Mouse (Mus musculus): ENCODE measurements around the gene Thra. TPM values are rescaled to one million over a fixed set of nuclear protein-coding genes. Genes with fewer than 3 reads are reported as not detected.

Gene Thra
- polyA plus RNA-seq, 1 experiment from 2014 or later = 46.8 TPM

- H3K4me2 ChIP-seq = no peak overlapping the region
- peak; percentile 53 for DNase-seq
- H3K9ac ChIP-seq = no peak overlapping the region
- 85% methylated on average over 1 of the region's 1 CpGs for WGBS
- peak; percentile 66 for TF ChIP-seq CTCF (IDR thresholded peaks at IDR 0.05; ENCODE audit: low read depth)
- peak overlapping the region; percentile 96 for H3K27ac ChIP-seq (ENCODE audit: low read depth)
- no peaks in the 10 kb centered on the region for H3K27me3 ChIP-seq (ENCODE audit: insufficient read depth, low read length)
- H3K4me3 ChIP-seq (ENCODE audit: low read depth, low read length) = no peak overlapping the region
- H3K9me3 ChIP-seq (ENCODE audit: low read depth, low read length) = no peaks in the 10 kb centered on the region
- peaks cover 38% of the 10 kb centered on the region for H3K4me1 ChIP-seq (ENCODE audit: insufficient read depth)
- H3K36me3 ChIP-seq (ENCODE audit: insufficient read depth) = no peaks in the 10 kb centered on the region
- ATAC-seq (ENCODE audit: insufficient read depth) = no peak
Observed at GRCm38 (mm10) chr11:98787691-98788090, 47.3 kb downstream of the Thra start.

GRCm38 (mm10) chr11:98788139-98788538 is 47.7 kb downstream of the Thra start:
- no peaks in the 10 kb centered on the region for H3K27me3 ChIP-seq (ENCODE audit: insufficient read depth, low read length)
- H3K9me3 ChIP-seq (ENCODE audit: low read depth, low read length) = no peaks in the 10 kb centered on the region
- no peak overlapping the region for H3K4me2 ChIP-seq
- H3K4me3 ChIP-seq (ENCODE audit: low read depth, low read length) = no peak overlapping the region
- 87% methylated on average over 5 of the region's 5 CpGs for WGBS
- DNase-seq = no peak
- H3K4me1 ChIP-seq (ENCODE audit: insufficient read depth) = peaks cover 33% of the 10 kb centered on the region
- no peaks in the 10 kb centered on the region for H3K36me3 ChIP-seq (ENCODE audit: insufficient read depth)
- H3K9ac ChIP-seq = no peak overlapping the region
- TF ChIP-seq CTCF (IDR thresholded peaks at IDR 0.05; ENCODE audit: low read depth) = no peak
- H3K27ac ChIP-seq (ENCODE audit: low read depth) = peak overlapping the region; percentile 78
- ATAC-seq (ENCODE audit: insufficient read depth) = no peak

- ATAC-seq (ENCODE audit: insufficient read depth) (peak; percentile 67), DNase-seq (peak; percentile 97)
- peak overlapping the region; percentile 52 for H3K4me3 ChIP-seq (ENCODE audit: low read depth, low read length)
- no peaks in the 10 kb centered on the region for H3K9me3 ChIP-seq (ENCODE audit: low read depth, low read length)
- WGBS = 8% methylated on average over 18 of the region's 18 CpGs
- peaks cover 31% of the 10 kb centered on the region for H3K4me1 ChIP-seq (ENCODE audit: insufficient read depth)
- peak; percentile 82 for TF ChIP-seq CTCF (IDR thresholded peaks at IDR 0.05; ENCODE audit: low read depth)
- peak overlapping the region; percentile 60 for H3K9ac ChIP-seq
- H3K4me2 ChIP-seq = peak overlapping the region; percentile 94
- peak overlapping the region; percentile 83 for H3K27ac ChIP-seq (ENCODE audit: low read depth)
- H3K36me3 ChIP-seq (ENCODE audit: insufficient read depth) = no peaks in the 10 kb centered on the region
- H3K27me3 ChIP-seq (ENCODE audit: insufficient read depth, low read length) = no peaks in the 10 kb centered on the region
Observed at GRCm38 (mm10) chr11:98788550-98789218, 48.2 kb downstream of the Thra start.

- peak overlapping the region; percentile 52 for H3K4me3 ChIP-seq (ENCODE audit: low read depth, low read length)
- WGBS = under 1% methylated on average over 25 of the region's 25 CpGs
- H3K9me3 ChIP-seq (ENCODE audit: low read depth, low read length) = no peaks in the 10 kb centered on the region
- TF ChIP-seq CTCF (IDR thresholded peaks at IDR 0.05; ENCODE audit: low read depth) = no peak
- peak overlapping the region; percentile 83 for H3K27ac ChIP-seq (ENCODE audit: low read depth)
- H3K9ac ChIP-seq = peak overlapping the region; percentile 60
- H3K4me1 ChIP-seq (ENCODE audit: insufficient read depth) = peaks cover 29% of the 10 kb centered on the region
- H3K36me3 ChIP-seq (ENCODE audit: insufficient read depth) = no peaks in the 10 kb centered on the region
- peak overlapping the region; percentile 94 for H3K4me2 ChIP-seq
- DNase-seq = peak; percentile 53
- no peaks in the 10 kb centered on the region for H3K27me3 ChIP-seq (ENCODE audit: insufficient read depth, low read length)
- ATAC-seq (ENCODE audit: insufficient read depth) = no peak
Observed at GRCm38 (mm10) chr11:98789219-98789807, 48.9 kb downstream of the Thra start.

- DNase-seq (no peak), ATAC-seq (ENCODE audit: insufficient read depth) (no peak)
- no peaks in the 10 kb centered on the region for H3K36me3 ChIP-seq (ENCODE audit: insufficient read depth)
- WGBS = 30% methylated on average over 5 of the region's 5 CpGs
- H3K27me3 ChIP-seq (ENCODE audit: insufficient read depth, low read length) = no peaks in the 10 kb centered on the region
- TF ChIP-seq CTCF (IDR thresholded peaks at IDR 0.05; ENCODE audit: low read depth) = no peak
- H3K4me2 ChIP-seq = peak overlapping the region; percentile 94
- no peaks in the 10 kb centered on the region for H3K9me3 ChIP-seq (ENCODE audit: low read depth, low read length)
- peak overlapping the region; percentile 60 for H3K9ac ChIP-seq
- H3K27ac ChIP-seq (ENCODE audit: low read depth) = peak overlapping the region; percentile 83; the same call in 1 of the 2 replicates
- H3K4me3 ChIP-seq (ENCODE audit: low read depth, low read length) = peak overlapping the region; percentile 52
- peaks cover 29% of the 10 kb centered on the region for H3K4me1 ChIP-seq (ENCODE audit: insufficient read depth)
Observed at GRCm38 (mm10) chr11:98789824-98790223, 49.4 kb downstream of the Thra start.

GRCm38 (mm10) chr11:98790631-98791205 is 50.3 kb downstream of the Thra start:
- Histone ChIP-seq H3K9me3 (ENCODE audit: low read depth, low read length) (no peaks in the 10 kb centered on the region), H3K4me1 (ENCODE audit: insufficient read depth) (peaks cover 24% of the 10 kb centered on the region), H3K27ac (ENCODE audit: low read depth) (no peak overlapping the region), H3K9ac (no peak overlapping the region), H3K4me3 (ENCODE audit: low read depth, low read length) (no peak overlapping the region), H3K27me3 (ENCODE audit: insufficient read depth, low read length) (no peaks in the 10 kb centered on the region), H3K36me3 (ENCODE audit: insufficient read depth) (no peaks in the 10 kb centered on the region), H3K4me2 (no peak overlapping the region)
- no peak for DNase-seq
- 76% methylated on average over 5 of the region's 5 CpGs for WGBS
- ATAC-seq (ENCODE audit: insufficient read depth) = no peak
- TF ChIP-seq CTCF (IDR thresholded peaks at IDR 0.05; ENCODE audit: low read depth) = no peak

- no peak for TF ChIP-seq CTCF (IDR thresholded peaks at IDR 0.05; ENCODE audit: low read depth)
- Histone ChIP-seq H3K9ac (no peak overlapping the region), H3K4me3 (ENCODE audit: low read depth, low read length) (no peak overlapping the region), H3K4me2 (no peak overlapping the region), H3K36me3 (ENCODE audit: insufficient read depth) (no peaks in the 10 kb centered on the region), H3K4me1 (ENCODE audit: insufficient read depth) (peaks cover 16% of the 10 kb centered on the region), H3K27me3 (ENCODE audit: insufficient read depth, low read length) (no peaks in the 10 kb centered on the region), H3K9me3 (ENCODE audit: low read depth, low read length) (no peaks in the 10 kb centered on the region), H3K27ac (ENCODE audit: low read depth) (no peak overlapping the region)
- ATAC-seq (ENCODE audit: insufficient read depth) = no peak
- DNase-seq = no peak
- 65% methylated on average over 1 of the region's 1 CpGs for WGBS
Observed at GRCm38 (mm10) chr11:98791448-98791847, 51.0 kb downstream of the Thra start.

Measured in lung, embryonic 14.5 days (tissue).